Mouse (Mus musculus) MEL (cell line): ENCODE results near the gene Fbln5. TPM values are rescaled to one million over a fixed set of nuclear protein-coding genes. Genes with fewer than 3 reads are reported as not detected.

ENCODE experiments used
- DNase-seq: peaks from one replicate; pipeline ENCODE4 v3.0.0; 2011; ENCODE audit warnings: low read depth, low spot score
- H3K27ac ChIP-seq: 2 replicates; pipeline ENCODE4 v1.5.1; 2012; ENCODE audit warnings: low read depth, mild to moderate bottlenecking, control low read depth, low read length, moderate library complexity; ENCODE audit not compliant: control insufficient read depth
- H3K27me3 ChIP-seq, 2 experiments: fragments of 150-350 bp in 1 of 2; sonication (generic) in 1 of 2; 2 replicates each; pipeline ENCODE4 v1.6.1; 2012; ENCODE audit warnings: low read length in 2 of 2, mild to moderate bottlenecking in 2 of 2, improper control_type of control experiment in 1 of 2, moderate library complexity in 1 of 2; ENCODE audit not compliant: insufficient read depth in 2 of 2, control insufficient read depth in 1 of 2
- H3K36me3 ChIP-seq, 2 experiments: 2 replicates each; pipeline ENCODE4 v1.6.1; 2012 to 2014; ENCODE audit warnings: low read length in 2 of 2, improper control_type of control experiment in 1 of 2, inconsistent platforms in 1 of 2, mild to moderate bottlenecking in 1 of 2; ENCODE audit not compliant: insufficient read depth in 2 of 2, control insufficient read depth in 1 of 2
- H3K4me1 ChIP-seq, 2 experiments: fragments of 150-350 bp in 1 of 2; sonication (generic) in 1 of 2; 2 replicates each; pipeline ENCODE4 v1.6.1; 2012; ENCODE audit warnings: low read length in 2 of 2, improper control_type of control experiment in 1 of 2, mild to moderate bottlenecking in 1 of 2; ENCODE audit not compliant: insufficient read depth in 2 of 2, control insufficient read depth in 1 of 2
- H3K4me3 ChIP-seq, 2 experiments: fragments of 150-350 bp in 1 of 2; sonication (generic) in 1 of 2; 2 replicates each; pipeline ENCODE4 v1.5.1; 2012; ENCODE audit warnings: low read depth in 2 of 2, low read length in 2 of 2, mild to moderate bottlenecking in 2 of 2, moderate library complexity in 2 of 2, control low read depth in 1 of 2, improper control_type of control experiment in 1 of 2; ENCODE audit not compliant: control insufficient read depth in 1 of 2, insufficient read depth in 1 of 2
- H3K79me2 ChIP-seq: 2 replicates; pipeline ENCODE4 v1.6.1; 2012; ENCODE audit warnings: mild to moderate bottlenecking, low read length, moderate library complexity; ENCODE audit not compliant: control insufficient read depth, poor library complexity, insufficient read depth
- H3K9ac ChIP-seq: 2 replicates; pipeline ENCODE4 v1.6.1; 2012; ENCODE audit warnings: low read depth, mild to moderate bottlenecking, control low read depth, low read length, moderate library complexity; ENCODE audit not compliant: control insufficient read depth, poor library complexity, severe bottlenecking
- H3K9me3 ChIP-seq: fragments of 150-350 bp; sonication (generic); replicated peaks from 2 replicates; pipeline ENCODE4 v1.6.1; 2012; ENCODE audit warnings: mild to moderate bottlenecking, low read length, improper control_type of control experiment, moderate library complexity; ENCODE audit not compliant: insufficient read depth
- CHD1 ChIP-seq: IDR thresholded peaks from 2 replicates; pipeline ENCODE4 v1.6.1; 2012; ENCODE audit warnings: low read depth, mild to moderate bottlenecking, inconsistent platforms, low read length, improper control_type of control experiment
- CTCF ChIP-seq, 3 experiments: IDR thresholded peaks in 2 of 3; conservative IDR thresholded peaks in 1 of 3; 2 replicates each; pipeline ENCODE4 v1.5.1; 2011 to 2012; ENCODE audit warnings: low read length in 3 of 3, low read depth in 2 of 3, mild to moderate bottlenecking in 2 of 3, improper control_type of control experiment in 1 of 3, inconsistent platforms in 1 of 3, mixed read lengths in 1 of 3, moderate library complexity in 1 of 3; ENCODE audit not compliant: control insufficient read depth in 1 of 3, insufficient read depth in 1 of 3, poor library complexity in 1 of 3, severe bottlenecking in 1 of 3
- E2F4 ChIP-seq: IDR thresholded peaks from 2 replicates; pipeline ENCODE4 v1.6.1; 2011; ENCODE audit warnings: low read depth, low read length, improper control_type of control experiment, borderline replicate concordance
- ELF1 ChIP-seq: IDR thresholded peaks from 2 replicates; pipeline ENCODE4 v1.6.1; 2014; ENCODE audit warnings: low read depth, mild to moderate bottlenecking, inconsistent platforms, low read length, improper control_type of control experiment, moderate library complexity
- EP300 ChIP-seq, 2 experiments: IDR thresholded peaks; 2 replicates each; pipeline ENCODE4 v1.6.1; 2011; ENCODE audit warnings: improper control_type of control experiment in 2 of 2, low read length in 2 of 2, low read depth in 1 of 2, mild to moderate bottlenecking in 1 of 2
- JUND ChIP-seq: IDR thresholded peaks from 2 replicates; pipeline ENCODE4 v1.6.1; 2011; ENCODE audit warnings: low read depth, mild to moderate bottlenecking, improper control_type of control experiment, low read length
- KAT2A ChIP-seq: conservative IDR thresholded peaks from 2 replicates; pipeline ENCODE4 v1.6.1; 2012; ENCODE audit warnings: low read depth, low read length, improper control_type of control experiment, inconsistent platforms
- MAFK ChIP-seq: IDR thresholded peaks from 2 replicates; pipeline ENCODE4 v1.6.1; 2011; ENCODE audit warnings: low read depth, mild to moderate bottlenecking, low read length, improper control_type of control experiment, borderline replicate concordance
- MAX ChIP-seq: IDR thresholded peaks from 2 replicates; pipeline ENCODE4 v1.6.1; 2011; ENCODE audit warnings: low read length, improper control_type of control experiment
- MAZ ChIP-seq: IDR thresholded peaks from 2 replicates; pipeline ENCODE4 v1.6.1; 2012; ENCODE audit warnings: low read depth, mild to moderate bottlenecking, inconsistent platforms, low read length, improper control_type of control experiment
- MEF2A ChIP-seq: IDR thresholded peaks from 2 replicates; pipeline ENCODE4 v1.6.1; 2014; ENCODE audit warnings: low read depth, mild to moderate bottlenecking, inconsistent platforms, low read length, improper control_type of control experiment; ENCODE audit not compliant: poor library complexity, insufficient replicate concordance, severe bottlenecking; ENCODE audit errors: extremely low read depth
- MXI1 ChIP-seq: IDR thresholded peaks from 2 replicates; pipeline ENCODE4 v1.6.1; 2011; ENCODE audit warnings: mild to moderate bottlenecking, low read depth, low read length, improper control_type of control experiment
- MYC ChIP-seq: IDR thresholded peaks from 2 replicates; pipeline ENCODE4 v1.6.1; 2011; ENCODE audit warnings: low read depth, mild to moderate bottlenecking, low read length, improper control_type of control experiment, moderate library complexity
- NELFE ChIP-seq: IDR thresholded peaks from 2 replicates; pipeline ENCODE4 v1.6.1; 2011; ENCODE audit warnings: low read depth, low read length, improper control_type of control experiment
- POLR2A ChIP-seq, 2 experiments: IDR thresholded peaks; 2 replicates each; pipeline ENCODE4 v1.6.1; 2011 to 2012; ENCODE audit warnings: low read length in 2 of 2, mild to moderate bottlenecking in 2 of 2, control low read depth in 1 of 2, improper control_type of control experiment in 1 of 2, low read depth in 1 of 2, moderate library complexity in 1 of 2; ENCODE audit not compliant: control insufficient read depth in 1 of 2, insufficient read depth in 1 of 2, poor library complexity in 1 of 2
- POLR2AphosphoS2 ChIP-seq: IDR thresholded peaks from 2 replicates; pipeline ENCODE4 v1.6.1; 2011; ENCODE audit warnings: low read length, improper control_type of control experiment
- POLR2AphosphoS5 ChIP-seq: IDR thresholded peaks from 2 replicates; pipeline ENCODE4 v1.6.1; 2012; ENCODE audit warnings: low read depth, borderline replicate concordance, mild to moderate bottlenecking, inconsistent platforms, low read length, moderate library complexity, mixed read lengths
- TCF12 ChIP-seq: IDR thresholded peaks from 2 replicates; pipeline ENCODE4 v1.6.1; 2014; ENCODE audit warnings: low read depth, mild to moderate bottlenecking, inconsistent platforms, low read length, improper control_type of control experiment, moderate library complexity
- UBTF ChIP-seq: IDR thresholded peaks from 2 replicates; pipeline ENCODE4 v1.6.1; 2012; ENCODE audit warnings: low read depth, mild to moderate bottlenecking, inconsistent platforms, low read length, improper control_type of control experiment, moderate library complexity, borderline replicate concordance; ENCODE audit not compliant: insufficient read depth
- USF1 ChIP-seq: IDR thresholded peaks from 2 replicates; pipeline ENCODE4 v1.6.1; 2014; ENCODE audit warnings: low read depth, mild to moderate bottlenecking, inconsistent platforms, low read length, improper control_type of control experiment, moderate library complexity
- ZC3H11A ChIP-seq: IDR thresholded peaks from 2 replicates; pipeline ENCODE4 v1.6.1; 2012; ENCODE audit warnings: low read depth, mild to moderate bottlenecking, inconsistent platforms, low read length, improper control_type of control experiment
- ZKSCAN1 ChIP-seq: IDR thresholded peaks from 2 replicates; pipeline ENCODE4 v1.6.1; 2012; ENCODE audit warnings: low read depth, mild to moderate bottlenecking, inconsistent platforms, low read length, improper control_type of control experiment, moderate library complexity
- polyA plus RNA-seq, 2 experiments: library from polyadenylated mRNA; stranded (reverse) in 1 of 2; unstranded in 1 of 2; fragments of >175 nt in 1 of 2; fragments of >200 nt in 1 of 2; gene quantifications; 2 replicates each; pipeline versions ENCODE4 v1.2.1 to v1.2.4; 2012; ENCODE audit warnings: low replicate concordance in 2 of 2, low read depth in 1 of 2; ENCODE audit not compliant: insufficient read length in 2 of 2, insufficient read depth in 1 of 2, missing spikeins in 1 of 2
- total RNA-seq: library from RNA; depleted of rRNA; stranded (reverse); fragments of 300-350 nt; gene quantifications from 2 replicates; pipeline ENCODE4 v1.2.3, GENCODE M21; 2012

Fbln5 gene
- total and polyA plus RNA-seq, 3 experiments: not detected

DNA sequence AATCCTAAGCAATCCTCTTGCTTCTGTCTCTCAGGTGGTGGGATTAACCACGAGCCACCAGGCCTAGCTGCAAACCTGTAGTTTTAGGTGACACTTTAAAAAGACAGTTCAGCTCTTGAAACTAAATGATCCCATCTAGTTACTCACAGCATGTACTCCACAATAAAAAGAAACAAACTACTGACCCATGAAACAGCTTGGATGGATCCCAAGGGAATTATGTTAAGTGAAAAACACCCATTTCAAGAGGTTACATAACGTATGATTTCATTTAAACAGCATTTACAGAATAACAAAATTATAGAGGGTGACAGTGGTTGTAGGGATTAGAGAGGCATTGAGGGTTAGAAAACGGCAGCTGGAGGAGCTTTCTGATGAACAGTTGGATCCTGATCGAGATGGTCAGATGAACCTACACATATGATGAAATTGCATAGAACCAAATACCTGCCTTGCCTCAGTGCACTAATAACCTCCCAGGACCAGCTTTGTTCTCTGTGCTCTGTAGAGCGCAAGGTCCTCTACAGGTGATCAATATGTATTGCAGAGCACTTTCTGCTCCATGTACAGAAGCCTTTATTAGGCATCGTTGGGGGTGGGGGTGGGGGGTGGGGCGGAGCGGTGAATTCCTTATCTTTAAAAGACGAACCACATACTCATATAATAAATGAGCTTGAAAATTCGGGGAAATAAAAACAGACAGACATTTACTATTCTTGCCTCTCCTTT, 17.9 kb upstream of the Fbln5 start:
- DNase-seq: no peak
- Histone ChIP-seq H3K4me3 (no peak overlapping the region), H3K27ac (no peak overlapping the region), H3K4me1 (no peaks in the 10 kb centered on the region)
- TF ChIP-seq ZKSCAN1: no peak
- TF ChIP-seq POLR2A (IDR thresholded peaks at IDR 0.05; ENCODE audit: control insufficient read depth in 1 of 2, insufficient read depth in 1 of 2, low read depth in 1 of 2, low read length in 2 of 2, poor library complexity in 1 of 2): no peak
- no peak for TF ChIP-seq MEF2A
- no peak for TF ChIP-seq POLR2AphosphoS2
- TF ChIP-seq E2F4: no peak
- no peak for TF ChIP-seq KAT2A
- no peak for TF ChIP-seq ZC3H11A
- TF ChIP-seq MAZ: no peak
- TF ChIP-seq CTCF (IDR thresholded peaks at IDR 0.05 in 2 of 3, conservative IDR thresholded peaks at IDR 0.05 in 1 of 3; ENCODE audit: control insufficient read depth in 1 of 3, insufficient read depth in 1 of 3, low read depth in 2 of 3, low read length in 3 of 3, poor library complexity in 1 of 3, severe bottlenecking in 1 of 3): no peak
- TF ChIP-seq EP300 (IDR thresholded peaks at IDR 0.05; ENCODE audit: low read depth in 1 of 2, low read length in 2 of 2): no peak
- TF ChIP-seq TCF12: no peak
- no peak for TF ChIP-seq NELFE
- TF ChIP-seq MXI1: no peak
- no peak for TF ChIP-seq POLR2AphosphoS5
- TF ChIP-seq ELF1: no peak
- TF ChIP-seq, all 39 proteins: peak for 0
- Histone ChIP-seq H3K79me2 (no peaks in the 10 kb centered on the region), H3K9me3 (no peaks in the 10 kb centered on the region), H3K9ac (no peak overlapping the region), H3K36me3 (0 out of 4 replicates have a peak, but pooled peaks cover 0 to 2% of the 10 kb centered on the region in 2 experiments), H3K27me3 (no peaks in the 10 kb centered on the region)

DNA sequence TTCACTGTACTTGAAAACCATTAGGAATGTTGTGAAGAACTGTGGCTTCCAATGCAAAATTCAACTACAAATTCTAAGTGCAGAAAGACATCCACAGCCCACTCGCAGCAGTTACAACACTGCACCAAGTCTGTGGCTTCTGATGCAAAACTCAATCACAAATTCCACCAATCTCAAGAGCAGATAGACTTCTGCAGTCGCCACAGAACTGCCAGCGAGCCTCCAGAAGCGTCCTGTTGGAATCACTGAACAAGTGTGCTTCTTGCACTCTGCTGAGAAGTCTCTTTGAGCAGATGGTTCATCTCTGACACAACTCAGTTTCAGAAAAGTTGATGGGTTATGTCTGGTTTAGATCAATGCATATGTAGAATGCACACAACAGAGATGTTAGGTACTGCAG, 15.9 kb upstream of the Fbln5 start:
- Histone ChIP-seq H3K4me1 (no peaks in the 10 kb centered on the region), H3K27me3 (no peaks in the 10 kb centered on the region), H3K9me3 (no peaks in the 10 kb centered on the region), H3K36me3 (0 out of 4 replicates have a peak, but pooled peaks cover 0 to 2% of the 10 kb centered on the region in 2 experiments), H3K79me2 (no peaks in the 10 kb centered on the region), H3K9ac (no peak overlapping the region), H3K27ac (no peak overlapping the region)
- DNase-seq: no peak
- TF ChIP-seq POLR2AphosphoS5 (no peak), UBTF (no peak), E2F4 (no peak), CHD1 (no peak), MYC (no peak), USF1 (no peak), JUND (no peak), MAX (no peak), MAFK (no peak)
- TF ChIP-seq, all 39 proteins: peak for 0
- H3K4me3 ChIP-seq: no peak overlapping the region
